Mouse (Mus musculus): ENCODE data around the gene Srd5a1. TPM values are rescaled to one million over a fixed set of nuclear protein-coding genes. Genes with fewer than 3 reads are reported as not detected.

Srd5a1 gene
- polyA plus RNA-seq, 1 experiment from 2014 or later: 4.7 TPM

DNA sequence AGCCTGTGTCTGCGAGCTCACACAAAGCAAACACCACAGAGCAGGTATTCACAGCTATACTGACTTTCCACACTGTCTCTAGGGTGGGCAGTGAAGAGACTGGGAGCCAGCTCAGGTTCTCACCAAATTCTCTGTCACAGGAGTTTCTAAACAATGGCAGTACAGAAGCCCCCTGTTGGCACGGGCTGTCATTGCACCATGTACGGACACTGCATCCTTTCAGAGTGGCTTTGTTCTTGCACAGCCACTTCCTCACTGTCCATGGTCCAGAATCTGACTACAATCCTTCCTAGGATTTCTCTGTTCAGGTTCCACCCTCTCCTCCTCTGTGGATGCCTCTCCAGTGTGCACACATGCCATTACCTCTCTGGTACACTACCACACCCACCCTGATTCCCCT is 66.2 kb downstream of the Srd5a1 start:
- ATAC-seq: no peak
- no peaks in the 10 kb centered on the region for H3K27me3 ChIP-seq (ENCODE audit: insufficient read depth, low read length)
- 24% methylated on average over 3 of the region's 3 CpGs for WGBS (ENCODE audit: insufficient replicate concordance)
- no peaks in the 10 kb centered on the region for H3K4me1 ChIP-seq (ENCODE audit: insufficient read depth)
- peak; percentile 69 for DNase-seq
- H3K4me3 ChIP-seq (ENCODE audit: low read depth, low read length): no peak overlapping the region
- H3K27ac ChIP-seq (ENCODE audit: low read depth): no peak overlapping the region
- no peak overlapping the region for H3K4me2 ChIP-seq (ENCODE audit: low read depth, low read length)
- no peaks in the 10 kb centered on the region for H3K36me3 ChIP-seq (replicated peaks; ENCODE audit: insufficient read depth, low read length)
- H3K9ac ChIP-seq (replicated peaks): no peak overlapping the region
- H3K9me3 ChIP-seq (ENCODE audit: low read length): no peaks in the 10 kb centered on the region
- TF ChIP-seq CTCF (IDR thresholded peaks at IDR 0.05; ENCODE audit: low read depth): peak; percentile 77
- TF ChIP-seq EP300 (IDR thresholded peaks at IDR 0.05; ENCODE audit: low read depth): no peak

DNA sequence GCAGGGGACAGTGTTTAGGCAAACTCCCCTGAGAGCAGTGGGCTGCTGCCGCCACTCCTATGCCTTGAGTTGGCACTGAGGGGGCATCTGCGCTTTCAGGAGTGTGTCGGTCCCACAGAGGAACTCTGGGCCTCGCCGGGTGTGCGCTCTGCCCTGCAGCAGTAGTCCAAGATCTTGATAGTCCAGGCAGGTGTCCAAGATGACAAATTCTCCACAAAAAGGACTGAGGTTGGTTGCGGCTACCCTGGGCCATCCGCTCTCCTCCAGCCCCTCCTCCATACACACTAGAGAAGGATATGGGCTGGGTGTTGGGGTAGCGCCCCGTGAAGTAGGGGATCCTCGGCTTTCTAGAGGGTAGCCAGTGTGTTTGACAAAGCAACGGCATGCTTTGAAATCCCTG is 67.6 kb downstream of the Srd5a1 start:
- Histone ChIP-seq H3K27me3 (ENCODE audit: insufficient read depth, low read length) (no peaks in the 10 kb centered on the region), H3K4me1 (ENCODE audit: insufficient read depth) (no peaks in the 10 kb centered on the region), H3K9ac (replicated peaks) (no peak overlapping the region; the same call in 1 of the 2 replicates), H3K4me2 (ENCODE audit: low read depth, low read length) (peak overlapping the region; percentile 45), H3K36me3 (replicated peaks; ENCODE audit: insufficient read depth, low read length) (no peaks in the 10 kb centered on the region), H3K27ac (ENCODE audit: low read depth) (no peak overlapping the region), H3K9me3 (ENCODE audit: low read length) (no peaks in the 10 kb centered on the region), H3K4me3 (ENCODE audit: low read depth, low read length) (no peak overlapping the region)
- DNase-seq: no peak
- 68% methylated on average over 12 of the region's 12 CpGs for WGBS (ENCODE audit: insufficient replicate concordance)
- ATAC-seq: 0 out of 2 replicates have a peak, but pooled peaks have one; percentile 4
- TF ChIP-seq EP300 (IDR thresholded peaks at IDR 0.05; ENCODE audit: low read depth) (no peak), CTCF (IDR thresholded peaks at IDR 0.05; ENCODE audit: low read depth) (no peak)

DNA sequence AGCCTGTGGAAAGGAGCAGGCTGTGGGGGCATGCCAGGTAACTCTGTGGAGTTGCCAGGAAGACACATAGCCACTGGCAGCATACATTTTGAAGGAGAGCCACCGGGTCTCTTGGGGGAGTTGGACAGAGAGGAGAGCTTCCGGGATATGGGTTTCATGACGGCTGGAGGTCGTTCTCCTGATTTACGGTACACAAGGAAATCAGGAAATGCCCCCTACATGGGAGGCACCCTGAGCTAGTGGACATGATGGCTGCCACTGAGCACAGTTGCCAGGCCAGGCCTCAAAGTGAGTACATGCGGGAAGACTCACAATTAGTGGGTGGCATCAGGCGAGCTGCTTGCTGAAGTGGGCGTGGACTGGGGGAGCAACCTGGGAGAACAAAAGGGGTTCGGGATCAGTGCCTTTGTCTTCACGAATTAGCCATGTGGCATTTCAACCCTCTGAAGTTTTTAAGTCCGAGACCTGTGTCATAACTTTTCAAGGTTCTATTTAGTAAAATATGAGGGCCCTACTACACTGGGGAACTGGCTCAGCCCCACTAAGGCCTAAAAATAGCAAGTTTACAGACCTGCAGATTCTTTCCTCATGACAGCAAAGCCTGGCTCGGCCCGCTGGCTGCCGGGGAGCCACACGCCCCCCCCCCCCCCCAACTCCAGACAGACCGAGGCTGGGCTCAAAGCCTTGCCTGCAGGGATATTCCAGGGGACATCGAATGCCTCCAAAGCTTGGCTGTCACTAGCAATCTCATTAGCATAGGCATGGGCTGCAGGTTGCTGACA is 68.5 kb downstream of the Srd5a1 start:
- Histone ChIP-seq H3K9me3 (ENCODE audit: low read length) (no peaks in the 10 kb centered on the region), H3K4me3 (ENCODE audit: low read depth, low read length) (no peak overlapping the region), H3K9ac (replicated peaks) (no peak overlapping the region), H3K4me2 (ENCODE audit: low read depth, low read length) (no peak overlapping the region), H3K36me3 (replicated peaks; ENCODE audit: insufficient read depth, low read length) (no peaks in the 10 kb centered on the region), H3K27me3 (ENCODE audit: insufficient read depth, low read length) (no peaks in the 10 kb centered on the region), H3K27ac (ENCODE audit: low read depth) (no peak overlapping the region), H3K4me1 (ENCODE audit: insufficient read depth) (no peaks in the 10 kb centered on the region)
- no peak for ATAC-seq
- TF ChIP-seq EP300 (IDR thresholded peaks at IDR 0.05; ENCODE audit: low read depth) (no peak), CTCF (IDR thresholded peaks at IDR 0.05; ENCODE audit: low read depth) (no peak)
- DNase-seq: no peak
- 53% methylated on average over 17 of the region's 17 CpGs for WGBS (ENCODE audit: insufficient replicate concordance)

DNA sequence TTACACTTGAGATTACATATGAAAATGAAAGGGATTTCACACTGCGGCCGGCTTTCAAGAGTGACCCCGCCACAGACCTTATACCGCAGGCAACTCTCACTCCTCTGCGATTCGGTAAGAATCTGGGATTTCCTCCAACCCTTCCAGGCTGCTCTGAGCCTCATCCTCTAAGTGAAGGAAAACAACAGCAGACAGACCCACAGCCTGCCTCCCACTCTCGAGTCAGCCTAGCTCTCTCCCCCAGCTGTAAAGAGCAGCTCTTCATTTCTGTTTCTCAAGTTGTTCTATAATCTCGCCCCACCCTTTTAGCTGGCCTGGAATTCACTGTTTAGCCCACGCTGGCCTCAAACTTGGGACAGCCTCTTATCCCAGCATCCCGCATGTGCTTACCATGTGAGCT is 69.5 kb downstream of the Srd5a1 start:
- H3K9me3 ChIP-seq (ENCODE audit: low read length): no peaks in the 10 kb centered on the region
- H3K9ac ChIP-seq (replicated peaks): no peak overlapping the region
- H3K4me2 ChIP-seq (ENCODE audit: low read depth, low read length): no peak overlapping the region
- H3K4me1 ChIP-seq (ENCODE audit: insufficient read depth): no peaks in the 10 kb centered on the region
- DNase-seq (no peak), ATAC-seq (no peak)
- H3K36me3 ChIP-seq (replicated peaks; ENCODE audit: insufficient read depth, low read length): no peaks in the 10 kb centered on the region
- WGBS (ENCODE audit: insufficient replicate concordance): 76% methylated on average over 10 of the region's 10 CpGs
- no peak overlapping the region for H3K4me3 ChIP-seq (ENCODE audit: low read depth, low read length)
- H3K27me3 ChIP-seq (ENCODE audit: insufficient read depth, low read length): no peaks in the 10 kb centered on the region
- no peak for TF ChIP-seq EP300 (IDR thresholded peaks at IDR 0.05; ENCODE audit: low read depth)
- no peak for TF ChIP-seq CTCF (IDR thresholded peaks at IDR 0.05; ENCODE audit: low read depth)
- no peak overlapping the region for H3K27ac ChIP-seq (ENCODE audit: low read depth)

DNA sequence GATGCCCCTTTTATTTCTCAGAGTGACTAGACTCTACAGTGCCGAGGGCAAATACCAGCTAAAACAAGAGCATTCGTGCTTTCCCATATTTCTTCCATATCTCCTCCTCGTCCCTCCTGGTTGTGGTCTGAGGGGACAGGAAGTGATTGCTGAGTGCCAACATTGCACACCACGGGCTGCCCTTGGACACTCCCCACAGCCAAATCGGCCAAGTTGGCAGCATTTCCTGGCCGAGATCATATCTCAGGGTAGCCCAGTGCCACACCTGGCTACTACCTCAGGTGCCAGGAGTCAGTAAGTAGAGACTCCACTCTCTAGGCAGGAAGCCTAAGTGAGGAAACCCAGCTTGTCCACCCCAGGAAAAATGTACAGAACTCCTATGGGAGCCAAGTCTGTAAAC is 70.0 kb downstream of the Srd5a1 start:
- ATAC-seq (no peak), DNase-seq (no peak)
- H3K4me2 ChIP-seq (ENCODE audit: low read depth, low read length): no peak overlapping the region
- no peak overlapping the region for H3K27ac ChIP-seq (ENCODE audit: low read depth)
- no peaks in the 10 kb centered on the region for H3K27me3 ChIP-seq (ENCODE audit: insufficient read depth, low read length)
- TF ChIP-seq EP300 (IDR thresholded peaks at IDR 0.05; ENCODE audit: low read depth) (no peak), CTCF (IDR thresholded peaks at IDR 0.05; ENCODE audit: low read depth) (no peak)
- no peak overlapping the region for H3K4me3 ChIP-seq (ENCODE audit: low read depth, low read length)
- H3K9me3 ChIP-seq (ENCODE audit: low read length): no peaks in the 10 kb centered on the region
- no peak overlapping the region for H3K9ac ChIP-seq (replicated peaks)
- no peaks in the 10 kb centered on the region; the same call in 1 of the 2 replicates for H3K4me1 ChIP-seq (ENCODE audit: insufficient read depth)
- 44% methylated on average over 6 of the region's 6 CpGs for WGBS (ENCODE audit: insufficient replicate concordance)
- no peaks in the 10 kb centered on the region for H3K36me3 ChIP-seq (replicated peaks; ENCODE audit: insufficient read depth, low read length)

DNA sequence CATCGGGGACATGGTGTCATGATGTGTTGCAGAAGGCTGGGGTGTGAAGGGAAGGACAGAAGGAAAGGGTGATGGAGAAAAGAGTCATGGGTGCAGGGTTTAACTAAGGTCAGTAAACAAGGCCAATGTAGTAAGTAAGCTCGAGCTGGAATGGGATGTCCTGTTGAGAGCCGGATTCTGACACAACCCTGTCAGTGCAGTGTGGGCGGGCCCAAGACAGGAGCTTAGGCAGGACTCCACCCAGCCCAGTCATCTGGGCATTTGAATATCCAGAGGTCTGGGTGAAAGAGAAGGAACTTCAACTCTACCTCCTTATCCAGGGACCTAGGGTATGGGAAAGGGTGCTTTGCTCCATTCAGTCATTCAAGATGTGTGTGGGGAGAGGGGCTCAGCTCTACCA is 72.9 kb downstream of the Srd5a1 start:
- no peaks in the 10 kb centered on the region for H3K27me3 ChIP-seq (ENCODE audit: insufficient read depth, low read length)
- H3K4me2 ChIP-seq (ENCODE audit: low read depth, low read length): no peak overlapping the region
- 25% methylated on average over 4 of the region's 4 CpGs for WGBS (ENCODE audit: insufficient replicate concordance)
- no peaks in the 10 kb centered on the region for H3K36me3 ChIP-seq (replicated peaks; ENCODE audit: insufficient read depth, low read length)
- H3K9me3 ChIP-seq (ENCODE audit: low read length): no peaks in the 10 kb centered on the region
- DNase-seq: peak; percentile 51
- H3K4me3 ChIP-seq (ENCODE audit: low read depth, low read length): no peak overlapping the region
- peaks cover 6% of the 10 kb centered on the region for H3K4me1 ChIP-seq (ENCODE audit: insufficient read depth)
- no peak overlapping the region for H3K9ac ChIP-seq (replicated peaks)
- no peak overlapping the region for H3K27ac ChIP-seq (ENCODE audit: low read depth)
- TF ChIP-seq CTCF (IDR thresholded peaks at IDR 0.05; ENCODE audit: low read depth): no peak
- TF ChIP-seq EP300 (IDR thresholded peaks at IDR 0.05; ENCODE audit: low read depth): no peak
- ATAC-seq: no peak
